ENCODE assay signal across 8 mouse cellular contexts in the genomic region with DNA sequence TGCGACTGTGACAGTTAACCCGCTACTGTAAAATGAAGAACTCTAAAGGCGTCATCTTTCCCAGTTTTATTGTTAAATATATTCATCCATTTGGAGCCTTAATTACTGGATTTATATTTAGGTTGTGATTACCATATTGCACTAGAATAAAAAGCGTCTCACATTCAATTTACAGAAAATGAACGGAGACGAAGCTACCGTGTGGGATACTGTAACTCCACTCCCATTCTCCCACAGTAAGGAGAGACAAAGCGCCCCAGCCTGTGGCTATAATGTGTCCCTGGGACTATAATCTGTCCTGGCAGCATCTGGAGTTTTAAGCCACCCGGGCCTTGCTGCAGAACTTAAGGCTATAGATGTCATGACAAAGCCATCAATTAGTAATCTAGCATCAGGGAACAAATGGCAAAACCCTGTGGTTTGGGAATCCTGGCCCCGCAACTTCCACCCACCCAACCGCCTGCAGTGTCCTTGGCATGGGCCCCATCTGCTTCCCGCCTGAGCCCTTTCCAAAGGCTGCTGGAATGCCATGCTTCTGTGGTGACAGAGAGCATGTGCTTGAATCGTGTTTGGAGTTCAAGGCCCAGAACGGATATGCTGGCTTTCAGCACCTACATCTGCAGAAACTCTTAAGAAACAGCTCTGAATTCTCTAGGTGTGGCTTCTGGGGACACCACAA.
DNase-seq lines count a peak whose midpoint lies in the region; ATAC-seq and TF ChIP-seq lines count a peak whose summit lies in the region.

No protein-coding gene starts in this region.

- ATAC-seq in erythroid progenitor cell, adult 5-6 weeks (replicated peaks; ENCODE audit: low FRiP score, poor library complexity, severe bottlenecking) = no peak

- no peak for TF ChIP-seq POLR2A in brain, embryonic 14.5 days (IDR thresholded peaks at IDR 0.05; ENCODE audit: borderline replicate concordance, extremely low read depth, insufficient read depth, insufficient read length, poor library complexity, severe bottlenecking)
- TF ChIP-seq POLR2A in heart, adult 2 months (IDR thresholded peaks at IDR 0.05; ENCODE audit: insufficient read depth, low read depth, low read length) = no peak

- intact Hi-C loops in heart, adult 2 months (cut with DNase I) = loop anchor here (1.0 to 5.0 kb wide), 2 partner anchors 20 to 33 kb away; no protein-coding TSS in a partner anchor

- peaks cover 3% of the 10 kb centered on the region for H3K79me2 ChIP-seq in heart, adult 2 months (replicated peaks; ENCODE audit: control insufficient read depth, insufficient read depth, low read length)

- H3K9ac ChIP-seq in heart, adult 2 months (ENCODE audit: low read depth, low read length) = no peak overlapping the region

- 61% methylated on average over 14 of the region's 14 CpGs for WGBS in heart, adult 2 months

- no peaks in the 10 kb centered on the region for H3K27me3 ChIP-seq in heart, adult 2 months (ENCODE audit: control insufficient read depth, insufficient read depth, low read length)

- DNase-seq in left cerebral cortex, adult 18-20 months (ENCODE audit: low spot score in 2 of 2) = peak; percentile 50 to 55
- no peak for DNase-seq in left cerebral cortex, adult 11 months (ENCODE audit: low spot score)
- peak; percentile 76 for DNase-seq in brain, embryonic 14.5 days (ENCODE audit: low read depth)
- DNase-seq in heart, adult 2 months = peak; percentile 66 to 68
- peak; percentile 54 to 69 for DNase-seq in layer of hippocampus, postnatal 36 days
- peak; percentile 27 for DNase-seq in telencephalon, adult 2 months (ENCODE audit: low read depth, low spot score)
- no peak for DNase-seq in urinary bladder, postnatal 36 days (ENCODE audit: low spot score in 2 of 2)

- H3K36me3 ChIP-seq in heart, adult 2 months (ENCODE audit: control insufficient read depth, insufficient read depth, low read length) = peaks cover 40% of the 10 kb centered on the region

- TF ChIP-seq CTCF in brain, embryonic 14.5 days (IDR thresholded peaks at IDR 0.05; ENCODE audit: borderline replicate concordance, extremely low read depth, insufficient read depth, insufficient read length) = no peak
- TF ChIP-seq CTCF in heart, adult 2 months (IDR thresholded peaks at IDR 0.05) = no peak

- 0 out of 2 replicates have a peak, but pooled peaks have one; percentile 73 for TF ChIP-seq EP300 in heart, adult 2 months (IDR thresholded peaks at IDR 0.05; ENCODE audit: insufficient read depth, low read depth, low read length)

- peaks cover 34% of the 10 kb centered on the region for H3K4me1 ChIP-seq in heart, adult 2 months (ENCODE audit: control insufficient read depth, insufficient read depth, low read length)

- H3K4me3 ChIP-seq in heart, adult 2 months = no peak overlapping the region

- peak overlapping the region; percentile 78 for H3K27ac ChIP-seq in heart, adult 2 months

Comparison
In these comparisons a context has a peak if more than half of its experiments do, and no peak if none do; other contexts are left out.
1. DNase-seq: peak in left cerebral cortex, adult 18-20 months (2 of 2), brain, embryonic 14.5 days (single experiment), heart, adult 2 months (2 of 2), layer of hippocampus, postnatal 36 days (2 of 2) and telencephalon, adult 2 months (single experiment); none in left cerebral cortex, adult 11 months (single experiment) and urinary bladder, postnatal 36 days (0 of 2).